Mouse (Mus musculus): ENCODE measurements around the gene Pdxk.

Pdxk gene

GRCm38 (mm10) chr10:78458348-78459111 is 6.2 kb downstream of the Pdxk start:
- no peak for DNase-seq (ENCODE audit: low read depth)

GRCm38 (mm10) chr10:78457495-78458347 is 7.1 kb downstream of the Pdxk start:
- DNase-seq (ENCODE audit: low read depth) = no peak

GRCm38 (mm10) chr10:78456696-78457095 is 8.1 kb downstream of the Pdxk start:
- DNase-seq (ENCODE audit: low read depth) = no peak

GRCm38 (mm10) chr10:78452641-78453040 is 12.1 kb downstream of the Pdxk start:
- no peak for DNase-seq (ENCODE audit: low read depth)

GRCm38 (mm10) chr10:78450761-78451160 is 14.0 kb downstream of the Pdxk start:
- DNase-seq (ENCODE audit: low read depth) = no peak

GRCm38 (mm10) chr10:78447396-78447795 is 17.4 kb downstream of the Pdxk start:
- DNase-seq (ENCODE audit: low read depth) = no peak

GRCm38 (mm10) chr10:78446195-78446594 is 18.6 kb downstream of the Pdxk start:
- no peak for DNase-seq (ENCODE audit: low read depth)

GRCm38 (mm10) chr10:78442292-78442691 is 22.5 kb downstream of the Pdxk start:
- no peak for DNase-seq (ENCODE audit: low read depth)

GRCm38 (mm10) chr10:78441606-78442005 is 23.2 kb downstream of the Pdxk start:
- DNase-seq (ENCODE audit: low read depth) = no peak

- DNase-seq (ENCODE audit: low read depth) = no peak
These were observed 24.0 kb downstream of the Pdxk start for GRCm38 (mm10) chr10:78440812-78441211.

- DNase-seq (ENCODE audit: low read depth) = no peak
These were observed 24.8 kb downstream of the Pdxk start for GRCm38 (mm10) chr10:78439990-78440389.

GRCm38 (mm10) chr10:78439550-78439949 is 25.2 kb downstream of the Pdxk start:
- no peak for DNase-seq (ENCODE audit: low read depth)

GRCm38 (mm10) chr10:78438094-78438493 is 26.7 kb downstream of the Pdxk start:
- DNase-seq (ENCODE audit: low read depth) = peak; percentile 67

GRCm38 (mm10) chr10:78432853-78433252 is 31.9 kb downstream of the Pdxk start:
- no peak for DNase-seq (ENCODE audit: low read depth)

- DNase-seq (ENCODE audit: low read depth) = no peak
These were observed 35.0 kb downstream of the Pdxk start for GRCm38 (mm10) chr10:78429776-78430175.

- no peak for DNase-seq (ENCODE audit: low read depth)
These were observed 35.6 kb downstream of the Pdxk start for GRCm38 (mm10) chr10:78429180-78429579.

- no peak for DNase-seq (ENCODE audit: low read depth)
These were observed 36.7 kb downstream of the Pdxk start for GRCm38 (mm10) chr10:78428070-78428469.

GRCm38 (mm10) chr10:78426117-78426735 is 38.5 kb downstream of the Pdxk start:
- DNase-seq (ENCODE audit: low read depth) = no peak

GRCm38 (mm10) chr10:78425181-78426041 is 39.4 kb downstream of the Pdxk start, which contains the start of gene Cstb:
Gene Cstb, plus strand, starts transcription at chr10:78425669.
- peak; percentile 78 for DNase-seq (ENCODE audit: low read depth)

GRCm38 (mm10) chr10:78422614-78423013 is 42.2 kb downstream of the Pdxk start:
- DNase-seq (ENCODE audit: low read depth) = no peak

GRCm38 (mm10) chr10:78420929-78421328 is 43.8 kb downstream of the Pdxk start:
- DNase-seq (ENCODE audit: low read depth) = no peak

- DNase-seq (ENCODE audit: low read depth) = no peak
These were observed 46.0 kb downstream of the Pdxk start for GRCm38 (mm10) chr10:78418791-78419190.
